Mouse (Mus musculus) lung, adult 2 months (tissue): ENCODE results near the gene Grin2a.

ENCODE experiments used
- CTCF ChIP-seq: fragments of 200-500 bp; IDR thresholded peaks from 2 replicates; pipeline ENCODE4 v1.5.1; 2011; ENCODE audit warnings: mild to moderate bottlenecking, low read length, control low read depth; ENCODE audit not compliant: insufficient read depth
- POLR2A ChIP-seq: fragments of 200-500 bp; IDR thresholded peaks from 2 replicates; pipeline ENCODE4 v1.6.1; 2011; ENCODE audit warnings: low read depth, mild to moderate bottlenecking, control low read depth, low read length, borderline replicate concordance; ENCODE audit errors: extremely low read depth

DNA sequence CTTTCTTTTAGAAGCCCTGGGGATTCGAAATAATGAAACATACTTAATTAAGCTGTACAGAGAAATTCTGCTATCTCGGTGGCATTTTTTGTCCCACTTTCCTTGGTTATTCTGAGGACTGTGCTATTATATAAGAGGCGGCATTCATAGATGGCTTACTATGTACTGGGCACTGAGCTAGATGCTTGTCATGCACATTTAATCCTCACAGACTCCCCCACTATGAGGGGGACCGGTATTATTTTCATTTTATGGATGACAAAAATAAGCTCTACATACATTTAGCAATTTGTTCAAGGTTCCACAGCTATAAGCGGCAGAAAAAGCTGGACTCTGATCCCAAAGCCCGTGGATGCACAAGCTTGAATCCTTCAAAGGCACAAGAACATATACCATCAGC lies 256.7 kb downstream of the Grin2a start:
- TF ChIP-seq CTCF (no peak), POLR2A (no peak)
